Mouse (Mus musculus): ENCODE measurements around the gene Med29.

The Med29 gene

DNA sequence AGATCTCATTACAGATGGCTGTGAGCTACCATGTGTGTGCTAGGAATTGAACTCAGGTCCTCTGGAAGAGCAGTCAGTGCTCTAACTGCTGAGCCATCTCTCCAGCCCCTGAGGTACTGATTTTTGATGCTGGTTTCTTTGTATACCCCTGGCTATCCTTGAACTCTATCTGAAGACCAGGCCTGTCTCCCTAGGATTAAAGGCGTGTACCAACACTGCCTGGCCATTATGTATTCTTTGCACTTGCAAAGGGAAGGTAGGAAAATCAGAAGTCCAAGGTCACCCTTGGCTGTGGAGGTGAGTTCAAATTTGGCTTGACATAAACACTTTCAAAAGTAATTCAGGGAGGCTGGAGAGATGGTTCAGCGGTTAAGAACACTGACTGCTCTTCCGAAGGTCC is 37.9 kb downstream of the Med29 start:
- DNase-seq (ENCODE audit: low read depth), result no peak

DNA sequence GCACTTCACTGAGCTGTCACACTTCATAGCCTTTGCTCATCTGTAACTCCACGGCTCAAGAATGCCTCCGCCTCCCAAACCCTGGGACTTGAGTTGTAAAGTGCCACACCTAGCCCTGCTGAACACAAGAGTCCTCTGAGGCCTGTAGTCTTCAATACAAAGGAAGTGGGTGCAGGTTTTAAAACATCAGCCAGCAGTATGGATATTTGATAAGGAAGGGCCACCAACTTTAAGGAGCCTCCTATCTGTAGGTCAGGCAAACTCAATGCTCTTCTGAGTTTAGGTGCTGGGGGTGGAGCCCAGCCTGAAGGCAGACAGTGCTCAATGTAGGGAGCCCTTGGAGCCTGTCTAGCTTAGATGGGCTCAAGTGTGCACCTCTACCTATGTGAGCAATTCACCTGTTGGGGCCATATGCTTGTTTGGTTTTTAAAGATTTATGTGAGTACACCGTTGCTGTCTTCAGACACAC is 38.4 kb downstream of the Med29 start:
- DNase-seq (ENCODE audit: low read depth), result no peak

DNA sequence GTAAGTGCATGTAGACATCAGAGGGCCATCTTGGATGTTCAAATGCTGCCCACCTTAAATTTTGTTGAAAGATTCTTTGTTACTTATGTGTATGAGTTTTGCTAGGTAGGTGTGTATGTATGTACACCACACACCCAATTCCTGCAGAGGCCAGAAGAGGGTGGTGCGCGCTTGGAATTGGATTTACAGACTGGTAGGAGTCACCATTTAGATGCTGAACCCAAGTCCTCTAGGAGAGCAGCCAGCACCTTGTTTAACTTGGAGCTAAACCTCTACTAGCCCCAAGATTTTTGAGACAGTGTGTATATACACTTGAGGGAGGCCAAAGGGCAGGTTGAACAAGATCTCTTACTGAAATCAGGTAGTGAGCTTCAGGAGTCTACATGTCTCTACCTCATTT is 39.2 kb downstream of the Med29 start:
- DNase-seq (ENCODE audit: low read depth), result peak; percentile 54

DNA sequence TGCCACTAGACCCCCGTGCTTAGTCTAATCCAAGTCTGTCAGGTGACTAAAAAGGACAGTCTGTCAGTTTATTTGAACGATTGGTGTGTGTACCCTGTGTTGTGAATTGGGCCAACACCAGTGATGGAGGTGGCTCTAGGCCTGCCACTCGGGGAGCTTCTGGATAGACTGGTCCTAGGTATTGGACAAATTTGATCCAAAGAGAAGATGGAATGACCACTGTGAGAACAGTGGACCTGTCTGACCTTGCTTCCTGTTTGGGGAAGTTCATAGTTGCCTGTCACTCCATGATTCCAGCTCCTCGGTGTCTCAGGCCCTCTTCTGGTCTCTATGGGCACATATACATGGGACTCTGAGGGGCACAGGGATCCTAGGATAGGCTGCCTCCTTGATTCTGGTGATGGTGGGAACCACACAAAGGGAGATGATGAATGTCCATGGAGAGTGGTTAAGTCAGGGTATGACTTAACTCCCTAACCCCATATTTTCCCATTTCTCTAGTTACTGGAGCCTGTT is 40.8 kb downstream of the Med29 start:
- no peak for DNase-seq (ENCODE audit: low read depth)

DNA sequence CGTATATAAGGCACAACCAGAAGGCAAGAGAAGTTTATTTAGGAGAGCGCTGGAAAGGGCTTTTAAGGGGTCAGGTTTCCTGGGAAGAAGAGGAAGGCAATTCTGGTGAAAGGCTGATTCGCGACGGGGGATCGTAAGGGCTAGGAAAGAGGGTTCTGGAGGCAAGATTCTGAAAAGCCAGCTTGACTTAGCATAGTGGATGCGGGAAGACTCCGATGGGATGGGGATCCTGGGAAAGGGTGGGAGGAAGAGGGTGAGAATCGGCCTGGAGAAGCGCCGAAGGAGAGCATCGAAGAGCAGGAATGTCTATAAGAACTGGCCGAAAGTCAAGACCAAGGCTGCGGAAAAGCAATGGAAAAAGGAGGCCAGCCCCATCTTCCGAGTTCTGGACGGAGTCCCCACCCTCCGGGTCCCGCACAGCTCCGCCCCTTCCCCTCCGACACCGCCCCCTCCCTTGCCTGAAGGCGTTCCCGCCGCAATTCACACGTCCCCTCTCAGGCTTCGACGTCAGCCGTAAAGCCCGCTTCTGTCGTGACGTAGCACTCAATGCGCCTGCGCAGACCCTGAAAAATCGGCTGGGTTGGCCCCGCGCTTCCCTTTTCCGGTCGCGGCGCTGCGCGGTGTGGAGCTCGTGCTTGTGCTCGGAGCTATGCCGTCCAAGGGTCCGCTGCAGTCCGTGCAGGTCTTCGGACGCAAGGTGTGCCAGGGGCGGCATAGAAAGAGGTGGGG is 42.2 kb downstream of the Med29 start, which contains the start of gene Rps16:
Gene Rps16, plus strand, starts transcription at position 498 of the 729 bp plus-strand sequence.
- peak; percentile 99 for DNase-seq (ENCODE audit: low read depth)

DNA sequence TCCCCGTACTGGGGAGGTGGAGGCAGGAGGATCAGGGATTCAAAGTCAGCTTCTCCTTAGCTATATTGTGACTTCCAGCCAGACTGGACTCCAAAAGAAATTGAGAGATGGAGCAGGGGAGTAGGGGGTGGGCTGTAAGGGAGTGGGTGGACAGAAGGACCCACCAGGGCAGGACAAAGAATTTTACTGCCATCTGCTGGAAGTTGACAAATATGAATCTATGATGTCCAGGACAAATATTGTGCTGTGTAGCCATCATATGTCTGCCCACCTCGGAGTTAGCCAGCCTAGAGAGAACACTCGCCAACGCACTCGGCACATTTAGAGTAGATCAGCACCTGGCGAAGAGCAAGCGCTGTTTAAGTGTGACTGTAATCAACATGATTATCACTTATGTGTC is 43.9 kb downstream of the Med29 start:
- no peak for DNase-seq (ENCODE audit: low read depth)

DNA sequence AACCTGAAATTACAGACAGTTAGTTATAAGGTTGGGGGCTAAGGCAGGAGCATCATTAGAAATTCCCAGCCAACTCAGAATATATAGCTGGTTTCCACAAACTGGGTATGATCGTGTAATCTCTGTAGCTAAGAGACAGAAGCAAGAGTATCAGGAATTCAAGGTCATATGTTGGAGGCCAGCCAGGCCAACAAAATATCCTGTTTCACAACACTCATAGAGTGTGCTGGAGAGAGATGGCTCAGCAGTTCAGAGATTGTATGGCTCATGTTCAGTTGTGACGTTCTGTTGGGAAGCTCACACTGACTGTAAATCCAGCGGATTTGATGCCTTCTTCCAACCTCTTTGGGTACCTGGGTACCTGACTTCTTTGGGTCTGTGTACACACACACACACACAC is 44.8 kb downstream of the Med29 start:
- DNase-seq (ENCODE audit: low read depth), result peak; percentile 92

DNA sequence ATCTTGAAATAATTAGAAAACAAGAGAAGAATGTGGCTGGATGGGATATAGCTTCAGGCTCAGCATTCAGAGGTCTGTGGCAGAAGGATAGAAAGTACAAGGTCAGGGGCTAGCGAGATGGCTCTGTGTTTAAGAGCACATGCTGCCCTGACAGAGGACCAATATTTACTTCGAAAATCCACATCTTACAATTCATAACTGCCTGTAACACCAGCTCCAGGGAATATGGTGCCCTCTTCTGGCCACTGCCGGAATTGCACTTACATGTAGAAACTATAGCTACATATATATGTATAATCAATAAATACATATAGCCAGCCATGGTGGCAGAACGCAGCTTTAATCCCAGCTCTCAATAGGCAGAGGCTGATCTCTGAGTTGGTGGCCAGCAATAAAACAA is 47.9 kb downstream of the Med29 start:
- DNase-seq (ENCODE audit: low read depth), result peak; percentile 90

DNA sequence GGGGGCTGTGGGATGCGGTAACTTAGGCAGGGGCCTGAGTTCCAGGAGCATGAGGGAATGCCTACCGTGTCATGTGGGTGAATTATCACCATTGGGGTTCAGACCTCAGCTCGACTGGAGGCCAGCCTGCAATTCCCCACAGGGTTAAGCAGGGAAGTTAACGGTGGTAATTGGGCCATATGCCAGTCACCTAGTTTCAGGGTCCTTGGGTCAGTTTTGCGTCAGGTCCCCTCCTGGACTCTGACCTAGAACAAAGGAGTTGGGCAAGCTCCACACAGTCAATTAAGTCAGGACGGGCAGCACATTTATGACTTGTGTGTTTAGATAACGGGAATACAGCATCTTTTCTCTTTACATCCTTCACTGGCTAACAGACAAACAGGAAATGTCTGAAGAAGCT is 51.1 kb downstream of the Med29 start:
- no peak for DNase-seq (ENCODE audit: low read depth)

DNA sequence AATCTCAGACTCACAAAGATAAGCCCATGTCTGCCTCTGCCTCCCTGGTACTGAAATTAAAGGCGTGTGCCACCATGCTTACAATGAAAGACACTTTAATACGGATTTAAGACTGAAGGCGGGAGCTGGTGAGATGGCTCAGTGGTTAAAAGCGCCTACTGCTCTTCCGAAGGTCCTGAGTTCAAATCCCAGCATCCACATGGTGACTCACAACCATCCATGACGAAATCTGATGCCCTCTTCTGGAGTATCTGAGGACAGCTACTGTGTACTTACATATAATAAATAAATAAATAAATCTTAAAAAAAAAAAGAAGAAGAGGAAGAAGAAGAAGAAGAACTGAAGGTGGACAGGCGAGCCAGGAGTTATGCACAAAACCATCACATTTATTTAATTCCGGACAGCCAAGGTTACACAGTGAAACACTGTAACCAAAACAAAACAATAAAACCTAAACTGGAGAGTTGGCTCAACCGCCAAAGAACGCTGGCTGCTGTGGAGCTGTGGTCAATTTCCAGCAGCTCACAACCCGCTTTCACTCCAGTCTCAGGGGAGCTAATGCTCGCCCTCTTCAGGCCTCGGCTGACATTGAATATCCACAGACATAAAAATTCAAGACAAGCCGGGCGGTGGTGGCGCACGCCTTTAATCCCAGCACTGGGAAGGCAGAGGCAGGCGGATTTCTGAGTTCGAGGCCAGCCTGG is 53.1 kb downstream of the Med29 start:
- peak; percentile 73 for DNase-seq (ENCODE audit: low read depth)

DNA sequence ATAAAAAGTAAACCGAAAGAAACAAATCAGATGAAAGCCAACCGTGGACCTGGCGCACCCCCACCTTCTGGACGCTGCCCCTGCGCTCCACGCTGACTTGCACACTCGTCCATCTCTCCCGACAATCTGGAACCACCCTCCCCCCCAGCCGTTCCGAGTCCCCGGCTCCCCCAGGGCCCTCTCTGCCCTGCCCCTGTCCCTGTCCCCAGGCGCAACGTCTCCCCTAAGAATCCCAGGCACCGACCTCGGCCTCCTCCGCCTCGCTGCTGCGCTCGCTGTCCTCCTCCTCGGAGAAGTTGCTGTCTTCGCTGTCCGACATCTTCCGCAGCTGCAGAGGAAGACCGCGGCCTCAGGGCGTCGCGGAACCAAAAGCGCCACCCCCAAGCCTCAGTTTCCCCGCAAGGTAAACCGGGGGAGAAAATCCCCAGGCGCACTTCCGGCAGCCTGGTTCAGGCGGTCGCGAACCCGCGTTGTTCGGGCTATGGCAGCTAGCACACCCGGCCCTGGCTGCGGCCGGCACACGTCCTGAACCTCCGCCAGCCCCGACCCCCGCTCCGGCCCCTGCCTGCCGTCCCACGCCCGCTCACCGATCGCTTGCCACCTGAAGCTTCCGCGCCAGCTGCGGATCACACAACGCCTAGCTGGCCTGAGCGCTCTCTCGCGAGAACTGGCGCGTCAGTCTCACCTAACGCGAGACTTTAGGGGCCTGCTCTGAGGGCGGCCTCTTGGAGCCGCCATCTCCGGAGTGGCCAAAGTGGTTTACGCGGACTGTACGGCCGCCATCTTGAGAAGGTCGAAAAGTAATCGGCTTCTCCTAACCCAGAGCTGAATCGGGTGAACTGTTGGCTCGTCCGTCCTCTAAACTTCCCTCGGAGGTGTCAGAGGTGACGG is 54.2 kb downstream of the Med29 start, which contains the start of gene Supt5:
Gene Supt5, minus strand, starts transcription at position 639 of the 891 bp plus-strand sequence.
- peak; percentile 99 for DNase-seq (ENCODE audit: low read depth)

All from NIH3T3 (cell line).